Mouse (Mus musculus): ENCODE results near the gene Lims1. TPM values are rescaled to one million over a fixed set of nuclear protein-coding genes. Genes with fewer than 3 reads are reported as not detected.

Gene Lims1
- total RNA-seq, 2 experiments from 2014 or later = 20.7 to 22.6 TPM

DNA sequence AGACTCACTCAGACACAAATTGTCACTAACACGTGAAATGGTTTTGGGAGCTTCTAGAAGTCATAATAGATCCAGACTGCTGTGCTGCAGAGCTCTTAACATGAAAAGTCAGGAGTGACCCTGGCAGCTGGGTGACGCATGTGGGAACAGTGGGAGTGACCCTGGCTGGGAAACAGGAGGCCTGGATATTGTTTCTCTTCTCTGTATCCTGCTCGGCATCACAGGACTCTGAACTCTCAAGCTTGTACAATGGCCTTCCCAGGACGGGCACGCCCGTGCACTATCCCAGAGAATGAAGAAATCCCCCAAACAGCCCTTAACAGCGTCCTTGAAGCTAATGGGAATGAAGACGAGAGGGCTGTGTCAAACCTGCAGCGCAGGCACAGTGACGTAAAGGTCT is 70.9 kb downstream of the Lims1 start:
- DNase-seq (ENCODE audit: low spot score in 2 of 2) = no peak
- Histone ChIP-seq H3K4me3 (no peak overlapping the region), H3K27ac (peak overlapping the region; percentile 9; the same call in 1 of the 2 replicates)
- TF ChIP-seq CTCF (conservative IDR thresholded peaks at IDR 0.05) = no peak

DNA sequence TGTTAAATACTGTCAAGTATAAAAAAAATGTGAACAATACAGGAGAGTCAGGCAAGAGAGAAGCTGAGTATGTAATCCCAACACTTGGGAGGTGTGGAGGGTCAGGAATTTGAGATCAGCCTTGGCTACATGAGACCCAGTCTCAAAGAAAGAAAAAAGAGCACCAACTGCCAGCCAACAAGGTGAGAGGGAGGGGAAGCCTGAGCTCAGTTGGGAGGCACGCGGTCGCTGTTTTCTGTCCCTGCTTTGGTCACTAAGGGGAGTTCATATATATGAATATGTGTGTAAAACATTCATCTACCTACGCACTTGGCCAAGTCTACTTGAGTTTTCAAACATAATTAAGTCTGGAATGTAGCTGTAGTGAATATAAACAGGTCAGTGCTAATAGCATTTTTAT is 72.0 kb downstream of the Lims1 start:
- no peak for DNase-seq (ENCODE audit: low spot score in 2 of 2)
- no peak for TF ChIP-seq CTCF (conservative IDR thresholded peaks at IDR 0.05)
- no peak overlapping the region for H3K4me3 ChIP-seq
- no peak overlapping the region for H3K27ac ChIP-seq

DNA sequence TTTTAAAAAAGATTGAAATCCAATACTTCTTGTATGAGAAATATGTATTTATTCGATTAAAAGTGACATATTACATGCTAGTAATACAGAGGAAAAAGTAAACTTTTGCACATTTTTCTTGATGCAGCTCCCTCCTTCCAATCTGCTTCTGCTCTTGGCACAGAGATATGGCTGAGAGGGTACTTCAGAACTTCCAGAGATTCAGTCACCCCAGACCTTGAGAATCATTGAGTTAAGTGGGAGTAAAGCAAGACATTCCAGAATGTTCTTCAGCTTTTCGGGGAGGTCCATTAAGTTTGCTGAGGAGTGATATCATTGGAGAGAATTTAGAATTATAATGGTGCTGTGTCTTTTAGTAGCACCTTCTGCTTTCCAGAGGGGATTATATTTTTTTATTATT is 72.5 kb downstream of the Lims1 start:
- H3K4me3 ChIP-seq = no peak overlapping the region
- no peak for TF ChIP-seq CTCF (conservative IDR thresholded peaks at IDR 0.05)

DNA sequence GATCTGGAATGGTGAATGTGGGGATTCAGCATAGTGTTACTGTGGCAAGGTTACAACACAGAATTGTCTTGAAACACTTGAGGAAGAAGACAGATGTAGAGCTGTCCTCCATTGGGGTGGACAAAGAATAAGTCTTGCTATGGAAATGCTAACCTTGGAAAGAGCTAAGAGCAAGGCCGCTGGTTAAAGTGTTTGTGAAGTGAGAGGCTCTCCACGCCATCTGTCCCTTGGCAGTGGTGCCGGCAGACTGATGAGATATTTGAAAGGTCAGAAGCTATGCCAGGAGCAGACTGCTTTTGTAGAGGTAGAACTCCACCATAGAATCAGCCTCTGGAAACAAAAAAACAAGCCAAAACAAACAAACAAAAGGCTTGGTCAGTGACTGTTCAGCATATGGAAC is 73.3 kb downstream of the Lims1 start:
- no peak for DNase-seq (ENCODE audit: low spot score in 2 of 2)
- TF ChIP-seq CTCF (conservative IDR thresholded peaks at IDR 0.05) = no peak
- Histone ChIP-seq H3K4me3 (no peak overlapping the region), H3K27ac (peak overlapping the region; percentile 61)

More for the DNA sequence above, 72.5 kb downstream of the Lims1 start:
- no peak overlapping the region for H3K27ac ChIP-seq
- DNase-seq (ENCODE audit: low spot score in 2 of 2) = no peak

DNA sequence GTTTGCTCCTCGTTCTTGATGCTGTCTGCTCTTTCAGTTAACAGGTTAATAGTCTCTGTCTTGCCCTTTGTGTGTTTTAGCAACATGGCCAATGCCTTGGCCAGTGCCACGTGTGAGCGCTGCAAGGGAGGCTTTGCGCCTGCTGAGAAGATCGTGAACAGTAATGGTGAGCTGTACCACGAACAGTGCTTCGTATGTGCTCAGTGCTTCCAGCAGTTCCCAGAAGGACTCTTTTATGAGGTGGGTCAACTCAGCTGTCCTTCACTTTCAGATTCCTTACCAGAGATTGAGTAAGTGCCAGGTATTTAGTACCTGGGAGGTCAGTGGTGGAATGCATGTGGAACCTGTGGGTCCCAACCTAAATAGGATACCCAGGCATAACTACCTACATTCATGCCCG is 75.7 kb downstream of the Lims1 start:
- Histone ChIP-seq H3K4me3 (no peak overlapping the region), H3K27ac (no peak overlapping the region)
- no peak for DNase-seq (ENCODE audit: low spot score in 2 of 2)
- no peak for TF ChIP-seq CTCF (conservative IDR thresholded peaks at IDR 0.05)

DNA sequence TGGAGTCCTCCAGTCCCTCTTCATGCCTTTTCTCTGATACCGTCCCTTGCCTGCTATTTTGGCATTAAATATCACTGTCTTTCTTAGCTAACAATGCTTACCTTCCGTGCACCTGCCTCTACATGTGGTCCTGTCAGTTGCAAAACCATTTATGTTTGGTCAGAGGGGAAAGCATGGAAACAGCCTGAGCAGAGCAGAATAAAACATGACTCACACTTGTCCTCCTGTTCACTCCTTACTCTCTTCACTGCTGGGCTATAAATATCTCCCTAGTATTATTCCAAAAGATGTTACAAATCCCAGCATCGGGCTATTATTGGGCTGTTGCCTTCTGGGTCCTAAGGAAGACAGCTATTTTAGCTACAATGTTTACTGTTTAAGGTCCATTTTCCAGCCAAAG is 78.6 kb downstream of the Lims1 start:
- no peak for TF ChIP-seq CTCF (conservative IDR thresholded peaks at IDR 0.05)
- DNase-seq (ENCODE audit: low spot score in 2 of 2) = peak in 1 of 2 experiments; percentile 45
- Histone ChIP-seq H3K27ac (peak overlapping the region; percentile 87), H3K4me3 (no peak overlapping the region)

DNA sequence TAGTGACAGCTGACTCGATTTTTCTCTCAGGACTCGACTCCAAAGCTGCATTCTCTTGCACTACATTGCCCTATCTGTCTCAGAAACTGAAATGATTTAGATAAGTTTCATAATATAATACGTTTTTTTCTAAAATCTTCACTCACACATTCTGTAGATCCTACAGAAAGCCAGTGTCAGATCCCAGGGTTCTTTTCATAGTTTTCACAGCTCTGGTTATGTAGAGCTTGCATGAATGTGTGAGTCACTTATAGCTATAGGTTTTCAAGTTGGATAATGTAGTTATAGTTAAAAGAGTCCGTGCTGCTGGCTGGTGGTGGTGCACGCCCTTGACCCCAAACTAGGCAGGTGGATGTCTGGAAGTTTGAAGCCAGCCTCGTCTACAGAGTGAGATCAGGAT is 81.4 kb downstream of the Lims1 start:
- no peak for TF ChIP-seq CTCF (conservative IDR thresholded peaks at IDR 0.05)
- no peak for DNase-seq (ENCODE audit: low spot score in 2 of 2)
- H3K4me3 ChIP-seq = no peak overlapping the region
- peak overlapping the region; percentile 74 for H3K27ac ChIP-seq

DNA sequence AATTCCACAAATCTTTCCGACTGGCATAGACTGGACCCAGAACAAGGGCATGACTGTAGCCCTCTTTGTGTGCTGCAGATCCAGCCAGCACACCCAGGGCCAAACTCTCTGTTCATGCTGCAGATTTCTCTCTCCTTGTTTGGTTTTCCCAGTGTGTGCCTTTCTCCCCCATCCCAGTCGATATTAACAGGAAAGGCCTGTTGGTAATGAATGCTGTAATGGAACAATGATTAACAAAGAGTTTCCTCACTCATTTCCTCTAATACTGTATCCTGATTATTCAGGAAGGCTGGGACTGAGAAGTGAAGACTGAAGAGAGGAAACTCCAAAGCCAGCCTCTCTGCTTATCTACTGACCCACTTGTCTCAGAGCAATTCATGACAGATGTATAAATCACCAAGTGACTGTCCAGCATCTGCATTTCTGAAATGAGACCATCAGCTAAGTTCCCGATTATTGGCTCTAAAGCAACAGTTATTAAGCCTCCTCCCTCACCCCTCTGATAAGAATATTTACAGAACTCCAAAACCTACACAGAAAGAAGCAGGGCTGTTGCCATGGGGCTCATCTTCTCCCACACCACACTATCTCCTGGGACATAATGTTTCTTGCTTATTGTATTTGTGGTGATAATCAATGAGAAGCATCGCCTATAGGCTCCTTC is 82.2 kb downstream of the Lims1 start:
- TF ChIP-seq CTCF (conservative IDR thresholded peaks at IDR 0.05) = no peak
- H3K4me3 ChIP-seq = no peak overlapping the region
- H3K27ac ChIP-seq = peak overlapping the region; percentile 74

DNA sequence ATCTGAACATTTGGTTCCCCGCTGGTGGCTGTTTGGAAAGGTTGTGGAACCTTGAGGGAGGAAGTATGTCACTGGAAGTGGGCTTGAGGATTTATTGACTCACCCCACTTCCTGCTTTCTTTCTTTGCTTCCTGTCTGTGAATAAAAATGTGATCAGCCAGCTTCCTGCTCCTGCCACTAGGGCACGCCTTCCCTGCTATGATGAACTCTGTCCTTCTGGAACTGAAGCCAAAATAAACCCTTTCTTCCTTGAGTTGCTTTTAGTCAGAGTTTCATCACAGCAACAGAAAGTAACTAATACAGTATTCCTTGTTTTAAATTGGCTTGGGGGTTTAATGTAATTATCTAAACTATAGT is 82.7 kb downstream of the Lims1 start:
- Histone ChIP-seq H3K4me3 (no peak overlapping the region), H3K27ac (peak overlapping the region; percentile 74)
- peak; percentile 57 for TF ChIP-seq CTCF (conservative IDR thresholded peaks at IDR 0.05)
- no peak for DNase-seq (ENCODE audit: low spot score in 2 of 2)

More for the DNA sequence above, 82.2 kb downstream of the Lims1 start:
- DNase-seq (ENCODE audit: low spot score in 2 of 2) = no peak

DNA sequence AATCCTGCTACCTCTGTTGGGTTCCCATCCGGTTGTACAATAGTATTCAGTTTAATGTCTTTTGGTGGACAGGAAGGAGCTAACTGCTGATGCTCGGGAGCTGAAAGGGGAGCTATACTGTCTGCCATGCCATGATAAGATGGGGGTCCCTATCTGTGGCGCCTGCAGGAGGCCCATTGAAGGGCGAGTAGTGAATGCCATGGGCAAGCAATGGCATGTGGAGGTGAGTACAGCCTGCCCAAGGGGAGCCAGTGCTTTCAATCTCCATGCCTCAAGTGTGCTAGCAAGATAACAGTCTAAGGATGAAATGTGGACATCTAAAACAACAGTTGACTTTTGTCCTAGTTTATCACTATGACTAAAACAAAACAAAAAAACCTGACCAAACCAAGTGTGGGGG is 89.1 kb downstream of the Lims1 start:
- DNase-seq (ENCODE audit: low spot score in 2 of 2) = no peak

DNA sequence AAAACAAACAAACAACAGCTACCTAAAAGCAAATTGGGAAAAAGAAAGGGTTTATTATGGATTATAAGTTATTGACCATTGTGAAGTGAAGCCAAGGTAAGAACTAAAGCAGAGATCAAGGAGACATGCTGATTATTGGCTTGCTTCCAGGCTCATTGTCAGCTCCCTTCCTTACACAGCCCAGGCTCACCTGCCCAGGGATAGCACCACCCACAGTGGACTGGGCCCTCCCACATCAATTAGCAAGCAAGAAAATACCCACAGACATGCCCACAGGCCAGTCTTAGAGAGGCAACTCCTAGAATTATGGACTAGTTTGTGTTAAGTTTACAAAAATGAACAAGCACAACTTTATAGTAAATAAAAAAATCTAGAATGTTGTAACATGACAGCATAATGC is 89.6 kb downstream of the Lims1 start:
- DNase-seq (ENCODE audit: low spot score in 2 of 2) = no peak
- H3K4me3 ChIP-seq = no peak overlapping the region
- TF ChIP-seq CTCF (conservative IDR thresholded peaks at IDR 0.05) = no peak
- H3K27ac ChIP-seq = no peak overlapping the region

More for the DNA sequence above, 89.1 kb downstream of the Lims1 start:
- no peak overlapping the region for H3K27ac ChIP-seq
- TF ChIP-seq CTCF (conservative IDR thresholded peaks at IDR 0.05) = no peak
- H3K4me3 ChIP-seq = no peak overlapping the region

DNA sequence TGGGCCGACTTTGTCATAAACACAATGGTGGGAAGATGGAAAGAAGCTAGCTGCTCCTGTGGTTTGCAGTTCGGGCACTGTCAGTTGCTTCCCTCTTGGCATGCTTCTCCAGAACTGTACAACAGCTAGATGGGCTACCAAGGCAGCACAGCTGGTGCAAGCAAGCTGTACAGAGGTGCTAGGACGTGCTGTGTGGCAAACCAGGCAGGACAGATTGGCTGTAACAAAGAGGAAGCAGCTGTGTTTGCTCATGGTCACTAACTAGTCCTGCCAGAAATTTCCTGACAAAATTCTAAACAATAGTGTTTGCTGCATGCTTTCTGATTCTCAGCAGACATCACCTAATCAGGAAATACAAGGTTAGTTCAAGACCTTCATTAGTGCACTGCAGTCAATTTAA is 93.4 kb downstream of the Lims1 start:
- TF ChIP-seq CTCF (conservative IDR thresholded peaks at IDR 0.05) = no peak
- Histone ChIP-seq H3K4me3 (no peak overlapping the region), H3K27ac (no peak overlapping the region)
- no peak for DNase-seq (ENCODE audit: low spot score in 2 of 2)

DNA sequence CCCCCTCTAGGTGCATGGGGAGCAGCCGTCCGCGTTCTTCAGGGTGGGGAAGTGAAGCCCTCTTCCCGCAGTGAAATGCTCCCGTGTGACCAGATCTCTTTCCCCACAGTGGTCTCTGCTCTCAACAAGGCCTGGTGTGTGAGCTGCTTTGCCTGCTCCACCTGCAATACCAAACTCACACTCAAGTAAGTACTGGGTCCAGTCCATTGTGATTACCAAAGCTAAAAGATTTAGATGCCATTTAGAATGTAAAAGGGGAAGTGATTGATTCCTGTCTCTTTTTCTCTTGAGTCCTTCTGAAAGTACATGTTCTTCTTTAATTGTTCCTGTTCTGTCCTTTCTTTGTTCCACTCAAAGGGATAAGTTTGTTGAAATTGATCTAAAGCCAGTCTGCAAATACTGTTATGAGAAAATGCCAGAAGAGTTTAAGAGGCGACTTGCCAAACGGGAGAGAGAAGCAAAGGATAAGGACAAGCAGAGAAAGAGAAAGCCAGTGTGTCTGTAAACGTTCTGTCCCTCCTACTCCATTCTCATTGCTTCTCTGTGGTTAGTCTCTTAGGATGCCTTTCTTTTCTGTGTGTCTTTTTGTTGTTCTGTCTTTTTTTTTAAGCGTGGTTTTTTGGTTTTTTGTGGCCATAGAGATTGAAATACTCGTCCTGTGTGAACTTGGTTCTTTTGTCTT is 95.2 kb downstream of the Lims1 start:
- Histone ChIP-seq H3K4me3 (no peak overlapping the region), H3K27ac (no peak overlapping the region)
- DNase-seq (ENCODE audit: low spot score in 2 of 2) = no peak
- TF ChIP-seq CTCF (conservative IDR thresholded peaks at IDR 0.05) = no peak

DNA sequence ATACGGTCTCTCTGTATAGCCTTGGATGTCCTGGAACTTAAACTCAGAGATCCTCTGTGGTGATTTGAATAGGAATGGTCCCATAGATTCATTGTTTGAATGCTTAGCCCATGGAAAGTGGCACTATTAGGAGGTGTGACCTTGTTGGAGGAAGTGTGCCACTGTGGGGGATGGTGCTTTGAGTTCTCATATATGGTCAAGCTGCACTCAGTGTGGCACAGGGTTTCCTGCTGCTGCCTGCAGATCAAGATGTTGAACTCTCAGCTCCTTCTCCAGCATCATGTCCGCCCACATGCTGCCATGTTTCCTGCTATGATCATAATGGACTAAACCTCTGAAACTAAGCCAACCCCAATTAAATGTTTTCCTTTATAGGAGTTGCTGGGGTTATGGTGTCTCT is 104.7 kb downstream of the Lims1 start:
- no peak for DNase-seq (ENCODE audit: low spot score in 2 of 2)
- H3K4me3 ChIP-seq = no peak overlapping the region
- no peak for TF ChIP-seq CTCF (conservative IDR thresholded peaks at IDR 0.05)
- H3K27ac ChIP-seq = no peak overlapping the region
